Mouse (Mus musculus) cerebellum, postnatal 25 days (tissue): ENCODE measurements at regions not wholly inside any gene's neighbourhood (a gene's known extent, or its start where the extent isn't known, plus 50 kb on each side); places are given as distances from the start of the nearest gene placed in this dataset.
A peak's percentile ranks its signal among the peaks of the same experiment; 100 is the strongest.

ENCODE experiments used
- DNase-seq, 2 experiments: peaks; one replicate each; pipeline ENCODE4 v3.0.0; 2021; ENCODE audit warnings: mixed read lengths in 2 of 2

GRCm38 (mm10) chr11:63502181-63502580 lies 373.4 kb downstream of the Pmp22 start:
- peak in 1 of 2 experiments; percentile 59 for DNase-seq

DNA sequence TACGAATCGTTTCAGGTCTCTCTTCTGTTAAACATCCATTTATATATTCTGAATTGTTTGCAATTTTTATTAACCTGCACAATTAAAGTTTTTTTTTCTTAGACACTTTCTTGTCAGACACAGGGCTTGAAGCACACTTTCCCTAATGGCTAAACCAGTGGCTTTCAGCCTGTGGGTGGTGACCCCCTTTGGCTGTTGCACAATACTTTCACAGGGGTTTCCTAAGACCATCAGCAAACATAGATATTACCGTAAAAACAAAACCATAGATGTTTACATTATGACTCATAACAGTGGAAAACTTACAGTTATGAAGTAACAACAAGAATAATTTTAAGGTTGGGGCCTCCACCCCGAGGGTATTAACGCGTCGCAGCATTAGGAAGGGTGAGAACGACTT lies 378.6 kb downstream of the Pmp22 start:
- DNase-seq = no peak

DNA sequence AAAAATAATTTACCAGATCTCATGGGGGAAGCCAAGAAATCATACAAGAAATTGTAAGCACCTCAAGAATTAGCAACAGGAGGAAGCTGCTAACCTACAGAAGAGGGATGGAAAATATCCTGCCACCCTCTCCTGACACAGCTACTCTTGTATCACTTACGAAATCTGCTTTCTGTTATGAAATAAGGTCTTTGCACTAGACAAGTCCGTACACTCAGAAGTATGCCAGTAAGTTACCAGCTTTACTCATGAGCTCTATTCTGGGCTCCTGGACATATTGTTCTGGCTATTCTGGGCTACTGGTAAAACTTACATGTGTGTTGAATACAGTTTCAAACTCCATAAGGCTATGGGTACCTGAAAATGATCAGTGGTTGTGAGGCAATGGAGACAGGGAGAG lies 379.9 kb downstream of the Pmp22 start:
- no peak for DNase-seq

DNA sequence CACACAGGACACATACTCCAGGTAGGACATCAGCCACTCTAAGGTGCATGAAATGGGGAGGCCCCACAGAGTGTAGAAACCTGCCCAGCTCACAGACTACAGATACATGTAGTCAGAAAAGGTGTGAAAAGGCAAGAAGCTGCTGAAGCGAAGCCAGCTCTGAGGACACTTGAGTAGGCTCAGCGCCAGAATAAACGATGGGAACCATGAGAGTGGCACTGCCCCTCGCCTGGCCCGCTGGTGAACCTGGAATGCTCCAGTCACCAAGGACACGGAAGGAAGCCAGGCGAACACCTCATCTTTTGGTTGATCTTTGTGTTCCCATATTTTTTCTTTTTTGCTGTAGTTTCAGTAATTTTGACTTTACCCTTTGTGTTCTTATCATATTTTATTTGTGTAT lies 381.8 kb downstream of the Pmp22 start:
- DNase-seq = no peak

- DNase-seq = no peak
These were observed 385.8 kb downstream of the Pmp22 start for GRCm38 (mm10) chr11:63514615-63515014.

DNA sequence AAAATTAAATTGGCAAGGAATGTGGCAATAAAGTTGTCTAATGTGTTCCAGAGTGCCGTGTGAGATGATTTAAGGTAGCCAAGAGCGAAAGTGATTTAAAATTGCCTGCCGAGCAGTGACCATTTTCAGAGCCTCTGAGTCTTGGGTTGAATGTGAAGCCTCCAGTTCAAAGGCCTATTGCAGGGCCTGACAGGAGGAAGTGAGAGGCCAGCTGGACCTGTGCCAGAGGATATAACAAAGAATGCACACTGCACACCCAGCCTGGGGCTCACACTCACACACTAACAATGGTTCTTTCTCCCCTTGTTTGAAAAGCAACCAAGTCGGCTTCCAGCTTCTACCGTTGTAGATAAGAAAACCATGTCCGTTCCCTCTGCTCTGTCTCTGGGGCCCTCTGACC lies 390.1 kb downstream of the Pmp22 start:
- DNase-seq = peak in 1 of 2 experiments; percentile 17

DNA sequence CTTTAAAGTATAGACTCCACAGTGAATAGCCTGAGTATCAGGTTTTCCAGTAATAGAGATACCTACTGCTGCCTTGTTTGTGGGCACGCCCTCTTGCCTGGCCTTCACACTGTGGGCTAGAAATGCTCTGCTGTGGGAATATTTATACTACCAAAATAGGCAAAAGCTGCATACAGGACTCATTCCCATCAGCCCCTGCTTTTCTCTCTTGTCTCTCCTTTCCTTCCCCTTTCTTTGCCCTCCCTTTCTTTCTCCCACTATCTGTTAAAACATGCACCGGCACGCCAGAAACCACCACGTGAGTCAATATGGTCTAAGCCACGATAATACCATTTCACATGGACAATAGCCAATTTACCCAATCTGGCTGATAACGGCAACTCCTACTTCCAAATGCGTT lies 395.5 kb downstream of the Pmp22 start:
- DNase-seq = no peak

GRCm38 (mm10) chr11:63525431-63525830 lies 396.6 kb downstream of the Pmp22 start:
- DNase-seq = peak; percentile 27 to 50

DNA sequence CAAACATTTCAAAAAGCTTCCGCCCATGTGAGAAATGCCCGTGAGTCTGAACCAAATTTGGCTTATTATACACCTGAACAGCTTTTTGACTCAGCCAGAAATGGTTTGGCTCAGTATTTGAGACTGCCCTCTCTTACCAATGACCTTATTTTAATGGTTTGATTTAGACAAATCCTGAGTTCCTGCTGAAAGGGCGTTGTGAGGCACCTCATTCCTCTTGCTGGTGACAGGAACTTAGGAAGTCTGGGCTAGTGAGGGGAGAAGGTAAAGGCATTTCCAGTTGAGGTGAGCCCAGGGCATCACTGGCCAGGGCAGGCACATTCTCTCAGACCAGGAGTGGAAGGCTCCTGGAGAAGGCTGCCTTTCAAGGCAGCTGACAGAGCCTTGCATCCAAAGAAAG lies 396.1 kb downstream of the Hs3st3b1 start:
- no peak for DNase-seq

- no peak for DNase-seq
These were observed 389.3 kb downstream of the Hs3st3b1 start for GRCm38 (mm10) chr11:63532752-63533151.

DNA sequence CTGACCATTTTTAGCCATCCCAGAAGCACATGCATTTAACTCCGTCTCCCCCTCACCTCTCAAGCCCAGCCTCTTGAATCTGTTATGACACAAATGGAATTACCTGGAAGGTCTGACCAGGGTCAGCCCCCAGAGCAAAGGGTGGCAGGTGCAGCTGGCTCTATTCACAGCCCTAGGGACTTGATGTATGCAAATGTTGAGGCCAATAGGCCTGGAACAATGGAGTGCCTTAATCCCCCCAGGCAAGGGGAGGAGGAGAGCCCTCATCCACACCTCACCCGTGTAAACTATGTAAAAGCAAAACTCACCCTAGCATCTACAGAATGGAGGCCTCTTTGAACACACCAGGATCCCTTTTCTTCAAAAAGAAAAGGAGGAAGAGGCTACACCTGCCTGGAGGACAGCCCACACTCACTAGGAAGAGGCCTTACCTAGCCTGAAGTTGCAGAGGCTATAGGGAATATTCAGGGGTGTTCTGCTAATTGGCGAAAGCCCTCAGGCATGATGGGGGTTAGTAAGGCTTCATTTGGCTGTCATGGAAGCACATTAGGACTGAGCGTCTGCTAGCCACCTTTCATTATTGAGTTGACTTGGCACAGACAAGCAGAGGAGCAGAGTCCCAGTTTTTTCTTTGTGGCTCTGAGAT lies 388.4 kb downstream of the Hs3st3b1 start:
- no peak for DNase-seq

- DNase-seq = no peak
These were observed 384.4 kb downstream of the Hs3st3b1 start for GRCm38 (mm10) chr11:63537693-63538092.

DNA sequence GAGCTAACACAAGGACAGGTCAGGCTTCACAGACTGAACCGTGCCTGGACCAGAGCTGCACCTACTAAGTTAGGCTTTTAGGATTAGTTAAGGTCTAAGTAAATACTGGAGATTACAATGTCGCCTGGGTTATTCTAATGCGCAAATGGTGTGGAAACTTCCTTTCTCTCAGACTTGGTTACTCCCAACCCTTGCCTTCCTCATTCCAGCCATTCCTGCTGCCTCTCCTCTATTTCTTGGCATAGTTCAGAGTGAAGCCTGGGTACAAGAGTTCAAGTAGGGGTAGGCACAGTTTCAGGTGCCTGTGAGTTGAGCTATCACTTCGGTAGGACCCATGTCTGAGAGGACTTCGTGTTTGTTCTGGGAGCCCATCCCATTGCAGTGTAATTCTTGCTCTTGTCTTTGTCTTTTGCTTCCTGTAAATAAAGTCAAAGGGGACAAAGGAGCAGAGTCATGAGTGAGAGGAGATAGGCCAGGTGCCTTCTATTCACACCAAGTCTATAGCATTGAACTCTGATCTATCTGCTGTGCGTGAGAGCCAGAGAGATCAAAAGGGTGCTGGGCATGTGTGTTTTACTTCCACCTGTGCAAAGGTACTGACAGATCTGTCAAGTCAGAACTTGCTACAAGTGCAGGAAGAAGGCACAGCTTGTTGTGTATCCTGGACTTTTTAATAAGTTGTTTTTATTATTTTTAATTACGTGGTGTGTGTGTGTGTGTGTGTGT lies 378.0 kb downstream of the Hs3st3b1 start:
- DNase-seq = no peak

DNA sequence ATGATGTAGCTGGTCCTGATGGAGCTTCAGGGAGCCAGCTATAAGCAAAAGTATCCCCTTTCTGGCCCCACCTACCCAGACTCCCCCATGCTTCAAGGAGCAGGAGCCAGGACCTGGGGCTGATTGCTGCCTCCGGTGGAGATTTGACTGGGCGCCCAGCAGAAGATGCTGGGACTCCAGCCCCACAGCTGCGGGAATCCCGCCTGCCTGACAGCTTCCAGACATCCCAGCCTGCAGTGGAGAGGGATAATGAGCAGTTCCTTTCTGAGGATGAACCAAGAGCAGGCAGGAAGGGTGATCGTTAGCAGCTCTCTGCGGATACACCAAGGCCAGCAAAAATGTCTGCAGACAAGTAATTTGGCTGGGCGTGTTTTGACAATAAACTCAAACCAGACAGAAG lies 376.6 kb downstream of the Hs3st3b1 start:
- DNase-seq = no peak

GRCm38 (mm10) chr11:63560466-63560865 lies 361.6 kb downstream of the Hs3st3b1 start:
- no peak for DNase-seq

DNA sequence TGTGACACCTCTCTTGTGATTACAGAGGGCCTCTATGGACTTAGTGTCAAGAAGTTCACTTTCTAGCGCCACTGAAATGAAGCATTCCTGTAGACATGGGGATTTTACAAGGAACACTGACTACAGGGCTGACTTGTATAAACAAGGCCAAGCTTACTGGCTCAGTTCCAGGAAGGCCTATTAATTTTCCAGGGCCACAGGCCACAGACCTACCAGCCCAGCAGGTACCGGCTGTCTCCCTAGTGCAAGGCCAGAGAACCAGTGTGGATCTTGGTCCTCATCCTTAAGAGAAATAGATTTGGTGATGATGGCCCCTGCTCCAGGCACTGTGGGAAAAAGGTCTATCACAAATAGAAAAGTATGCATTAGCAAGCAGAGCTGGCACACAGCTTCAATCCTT lies 359.4 kb downstream of the Hs3st3b1 start:
- peak in 1 of 2 experiments; percentile 19 for DNase-seq

DNA sequence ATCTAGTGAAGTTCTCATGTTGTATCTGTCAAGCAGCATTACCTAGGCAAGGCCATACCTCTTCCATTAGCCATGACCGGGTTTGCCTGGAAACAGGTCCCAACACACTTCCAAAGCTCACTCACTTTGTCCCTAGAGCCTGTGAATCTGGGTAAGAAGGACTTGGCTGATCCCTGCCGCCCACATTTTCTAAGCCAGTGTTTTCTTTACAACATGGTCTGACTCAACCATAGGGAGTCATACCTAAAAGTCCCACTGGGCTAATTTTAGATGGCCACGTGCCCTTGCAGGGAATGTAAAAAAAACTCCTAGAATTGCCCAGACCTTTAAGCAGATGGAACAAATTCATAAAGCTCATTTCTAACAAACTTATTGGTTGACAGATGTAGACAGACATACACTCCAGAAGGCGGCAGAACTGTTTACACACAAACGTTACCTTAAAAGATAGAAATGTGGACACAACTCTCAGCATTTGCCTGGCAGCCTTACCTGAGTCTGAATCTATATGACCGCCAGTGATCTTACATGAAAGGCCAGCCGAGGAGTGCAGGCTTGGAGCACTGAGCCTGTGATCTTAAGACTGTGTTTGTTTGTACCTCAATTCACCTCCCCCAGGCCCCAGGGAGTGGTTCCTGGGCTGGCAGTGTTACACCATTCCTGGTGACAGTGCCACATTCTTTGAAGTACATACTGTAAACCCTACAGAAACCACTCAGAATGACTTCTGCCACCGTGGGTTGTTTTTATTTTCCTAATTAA lies 356.4 kb downstream of the Hs3st3b1 start:
- no peak for DNase-seq

DNA sequence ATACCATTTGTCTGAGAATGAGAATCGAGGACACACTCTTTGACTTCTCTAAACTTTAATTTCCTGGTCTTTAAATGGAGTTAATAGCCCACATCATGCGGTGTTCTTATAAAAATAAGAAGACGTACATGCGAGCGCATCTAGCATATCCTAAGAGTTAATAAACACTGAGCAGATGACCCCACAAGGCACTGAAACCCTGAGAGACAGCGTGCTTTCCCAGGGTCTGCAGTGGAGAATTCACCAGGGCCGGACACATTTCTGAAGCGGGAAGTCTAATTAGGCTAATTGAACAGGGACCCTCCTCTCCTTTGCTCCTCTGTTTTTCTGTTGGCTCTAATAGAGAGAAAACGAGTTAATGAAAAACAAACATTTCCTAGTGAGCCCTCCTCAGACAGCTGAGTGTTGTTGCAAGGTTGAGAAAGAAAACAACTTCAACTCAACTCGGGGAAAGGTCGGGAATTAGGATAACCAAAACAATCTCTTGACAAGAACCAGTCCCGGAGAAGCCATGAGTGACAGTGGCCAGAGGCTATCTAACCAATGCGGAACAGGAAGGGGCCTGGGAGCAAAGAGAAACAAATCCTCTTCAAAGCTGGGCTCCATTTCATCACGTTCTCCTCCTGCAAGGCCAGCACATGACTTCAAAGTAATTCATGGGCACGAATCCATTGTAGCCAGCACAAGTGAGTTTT lies 352.2 kb downstream of the Hs3st3b1 start:
- no peak for DNase-seq

DNA sequence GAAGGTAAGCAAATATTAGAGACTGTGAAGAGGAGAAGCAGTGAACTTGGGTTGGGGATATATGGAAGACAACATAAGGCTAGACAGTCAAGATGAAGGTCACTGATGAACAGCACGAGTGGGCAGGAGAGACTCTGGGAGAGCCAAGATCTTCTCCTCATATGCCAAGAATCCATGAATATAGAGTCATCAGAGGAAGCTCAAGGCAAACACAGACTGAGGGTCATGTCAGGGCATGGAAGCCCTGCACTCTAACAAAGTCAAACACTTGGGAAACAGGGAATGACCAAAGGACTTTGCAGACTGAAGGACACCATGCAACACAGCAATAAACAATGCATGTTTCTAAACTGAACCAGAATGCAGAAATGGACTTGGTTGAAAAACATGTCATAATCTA lies 351.4 kb downstream of the Hs3st3b1 start:
- DNase-seq = no peak

DNA sequence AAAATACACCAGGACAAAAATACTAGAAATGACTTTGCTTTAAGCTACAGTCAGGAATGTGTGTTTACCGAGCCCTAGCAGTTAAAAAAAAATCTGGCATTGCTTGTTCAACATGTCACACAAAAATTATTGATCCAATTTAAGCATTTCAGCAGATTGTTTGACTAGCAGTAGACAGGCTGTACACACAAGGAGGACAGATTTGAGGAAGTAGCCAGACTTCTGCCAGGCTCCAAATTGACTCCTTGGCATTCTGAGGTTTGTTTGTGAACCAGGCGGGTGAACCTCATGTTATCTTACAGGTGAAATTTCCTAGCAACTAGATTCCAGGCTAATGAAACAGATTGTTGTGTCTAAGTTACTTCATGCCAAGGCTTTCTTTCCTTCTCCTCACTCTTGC lies 348.8 kb downstream of the Hs3st3b1 start:
- no peak for DNase-seq

GRCm38 (mm10) chr11:63583321-63583720 lies 338.8 kb downstream of the Hs3st3b1 start:
- DNase-seq = no peak

- no peak for DNase-seq
These were observed 336.7 kb downstream of the Hs3st3b1 start for GRCm38 (mm10) chr11:63585216-63585869.

DNA sequence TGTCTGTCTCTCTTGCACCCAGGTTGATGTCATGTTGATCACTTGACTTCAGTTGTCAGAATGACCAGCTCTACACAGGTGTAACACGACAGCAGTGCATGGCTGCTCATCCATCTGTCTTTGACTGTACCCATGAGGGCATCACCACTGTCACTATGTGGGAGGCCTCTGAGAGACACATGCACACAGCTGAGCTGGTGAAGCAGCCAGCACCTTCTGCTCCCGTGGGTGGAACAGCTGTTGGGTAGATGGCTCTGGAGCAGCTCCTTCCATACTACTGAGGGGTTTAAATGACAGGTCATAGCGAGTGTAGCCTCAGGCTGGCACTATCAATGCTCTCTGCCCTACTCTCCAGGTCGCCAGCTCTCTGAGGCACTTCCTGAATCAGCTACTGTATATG lies 301.9 kb downstream of the Hs3st3b1 start:
- DNase-seq = no peak
